Mouse (Mus musculus) left cerebral cortex, postnatal 25 days (tissue): ENCODE measurements at regions not wholly inside any gene's neighbourhood (a gene's known extent, or its start where the extent isn't known, plus 50 kb on each side); places are given as distances from the start of the nearest gene placed in this dataset.

ENCODE experiments used
- DNase-seq, 2 experiments: peaks; one replicate each; pipeline ENCODE4 v3.0.0; 2022; ENCODE audit warnings: low spot score in 2 of 2, mixed read lengths in 1 of 2
- intact Hi-C: fragments of 180-260 bp; cut with DNase I; formaldehyde crosslinking; loops from one replicate; pipeline ENCODE4 v1.15.1; 2025

DNA sequence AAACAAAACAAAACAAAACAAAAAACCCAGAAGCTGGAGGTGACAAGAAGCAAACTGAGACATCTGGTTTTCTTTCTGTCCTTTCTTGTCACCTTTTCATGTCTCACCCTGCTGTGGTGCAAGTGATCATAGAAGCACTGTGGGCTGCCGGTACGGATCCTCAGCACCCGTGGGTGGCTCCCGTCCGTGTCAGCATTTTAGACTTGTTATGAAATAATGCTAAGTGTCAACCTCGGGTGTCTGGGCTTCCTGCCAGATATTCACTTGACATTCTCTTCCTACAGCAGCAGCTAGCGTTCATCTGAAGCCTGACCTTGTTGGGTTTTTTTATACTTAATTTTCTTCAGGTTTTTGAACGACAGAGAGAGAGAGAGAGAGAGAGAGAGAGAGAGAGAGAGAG, 404.7 kb downstream of the Pla2g4a start:
- intact Hi-C loops, result loop anchor here (5.0 kb wide), 1 partner anchor 201 kb away; no protein-coding TSS in a partner anchor
- peak; percentile 21 to 64 for DNase-seq

DNA sequence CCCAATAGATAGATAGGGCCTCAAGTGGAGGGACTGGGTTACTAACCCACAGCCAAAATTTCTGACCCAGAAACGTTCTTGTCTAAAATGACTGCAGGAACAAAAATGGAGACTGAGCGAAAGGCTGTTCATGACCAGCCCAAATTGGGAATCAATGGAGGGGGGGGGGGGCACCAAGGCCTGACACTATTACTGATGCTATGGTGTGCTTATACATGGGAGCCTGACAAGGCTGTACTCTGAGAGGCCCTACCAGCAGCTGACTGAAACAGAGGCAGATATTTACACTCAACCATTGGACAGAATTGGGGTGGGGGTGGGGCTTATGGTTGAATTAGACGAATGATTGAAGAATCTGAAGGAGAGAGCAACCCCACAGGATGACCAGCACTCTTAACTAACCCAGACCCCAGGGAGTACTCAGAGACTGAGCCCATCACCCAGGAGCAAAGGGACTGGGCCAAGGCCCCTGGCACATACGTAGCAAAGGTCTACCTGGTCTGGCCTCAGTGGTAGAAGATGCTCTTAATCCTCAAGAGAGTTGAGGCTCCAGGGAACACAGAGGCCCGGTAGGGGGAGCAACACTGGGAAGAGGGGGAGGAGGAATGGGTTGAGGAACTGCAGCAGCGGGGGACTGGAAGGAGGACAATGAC, 405.6 kb downstream of the Pla2g4a start:
- intact Hi-C loops, result loop anchor here (5.0 kb wide), 1 partner anchor 202 kb away; no protein-coding TSS in a partner anchor
- DNase-seq, result no peak

DNA sequence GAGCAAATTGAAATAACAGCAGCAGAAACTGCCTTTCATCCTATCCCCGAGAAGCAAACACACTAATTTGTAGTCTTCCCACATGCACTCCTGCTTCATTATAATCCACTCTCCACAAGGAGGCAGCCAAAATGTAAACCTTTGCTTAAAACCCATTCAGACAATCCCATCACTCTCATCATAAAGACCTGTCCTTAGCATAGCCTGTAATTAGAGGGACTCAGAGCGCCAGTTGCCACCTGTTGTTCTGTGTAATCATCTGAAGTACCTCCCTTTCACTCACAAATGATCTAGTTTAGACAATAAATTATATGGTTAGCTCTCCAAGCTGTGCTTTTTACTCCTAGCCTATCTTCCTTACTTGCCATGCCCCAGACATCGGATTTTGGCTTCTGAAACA, 415.0 kb downstream of the Pla2g4a start:
- intact Hi-C loops, result loop anchor here (10.0 kb wide), 1 partner anchor 551 kb away; no protein-coding TSS in a partner anchor
- DNase-seq, result no peak

DNA sequence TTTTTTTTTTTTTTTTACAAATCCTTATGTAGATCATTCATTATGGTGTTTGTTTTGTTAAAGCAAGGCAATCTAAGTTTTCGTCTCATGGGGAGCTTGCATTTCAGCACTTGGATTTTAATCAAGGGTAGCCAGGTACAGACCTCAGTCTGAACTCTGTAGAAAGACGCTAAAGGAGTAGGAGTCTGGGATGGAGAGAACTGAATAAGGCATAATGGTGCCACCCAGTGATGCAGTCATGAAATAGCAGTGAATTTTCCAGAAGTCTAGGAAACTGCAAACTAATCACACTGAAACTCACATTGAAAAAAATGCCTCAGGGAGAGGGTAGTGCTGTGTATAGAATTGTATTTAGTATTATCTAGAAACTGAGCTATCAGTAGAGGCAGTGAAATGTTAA, 419.7 kb downstream of the Pla2g4a start:
- intact Hi-C loops, result loop anchor here (10.0 kb wide), 1 partner anchor 547 kb away; no protein-coding TSS in a partner anchor
- peak; percentile 18 to 49 for DNase-seq

DNA sequence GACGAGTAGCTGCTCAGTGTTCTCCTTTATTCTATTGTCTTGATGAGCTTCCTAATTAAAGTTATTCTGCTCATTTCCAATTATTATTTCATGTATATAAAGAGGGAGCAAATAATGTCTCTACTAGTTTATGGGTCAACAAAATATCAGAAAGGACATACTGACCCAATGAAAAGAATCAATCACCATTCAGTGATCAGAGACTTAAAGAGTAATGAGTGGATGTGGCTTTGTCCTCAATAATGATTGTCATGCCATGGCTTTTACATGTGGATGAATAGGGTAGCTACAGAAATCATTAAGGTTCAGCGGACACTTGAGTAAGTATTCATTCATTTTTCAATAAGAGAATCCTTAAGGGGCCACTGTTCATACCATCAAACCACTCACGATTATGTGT, 427.4 kb downstream of the Pla2g4a start:
- DNase-seq, result no peak
- intact Hi-C loops, result no loop called here
